Mouse (Mus musculus) MEL (cell line): ENCODE results near the gene Rnf123. TPM values are rescaled to one million over a fixed set of nuclear protein-coding genes. Genes with fewer than 3 reads are reported as not detected.

Experiments used
- DNase-seq: peaks from one replicate; pipeline ENCODE4 v3.0.0; 2011; ENCODE audit warnings: low read depth, low spot score
- H3K27ac ChIP-seq: 2 replicates; pipeline ENCODE4 v1.5.1; 2012; ENCODE audit warnings: low read depth, mild to moderate bottlenecking, control low read depth, low read length, moderate library complexity; ENCODE audit not compliant: control insufficient read depth
- H3K27me3 ChIP-seq, 2 experiments: fragments of 150-350 bp in 1 of 2; sonication (generic) in 1 of 2; 2 replicates each; pipeline ENCODE4 v1.6.1; 2012; ENCODE audit warnings: low read length in 2 of 2, mild to moderate bottlenecking in 2 of 2, improper control_type of control experiment in 1 of 2, moderate library complexity in 1 of 2; ENCODE audit not compliant: insufficient read depth in 2 of 2, control insufficient read depth in 1 of 2
- H3K36me3 ChIP-seq, 2 experiments: 2 replicates each; pipeline ENCODE4 v1.6.1; 2012 to 2014; ENCODE audit warnings: low read length in 2 of 2, improper control_type of control experiment in 1 of 2, inconsistent platforms in 1 of 2, mild to moderate bottlenecking in 1 of 2; ENCODE audit not compliant: insufficient read depth in 2 of 2, control insufficient read depth in 1 of 2
- H3K4me1 ChIP-seq, 2 experiments: fragments of 150-350 bp in 1 of 2; sonication (generic) in 1 of 2; 2 replicates each; pipeline ENCODE4 v1.6.1; 2012; ENCODE audit warnings: low read length in 2 of 2, improper control_type of control experiment in 1 of 2, mild to moderate bottlenecking in 1 of 2; ENCODE audit not compliant: insufficient read depth in 2 of 2, control insufficient read depth in 1 of 2
- H3K4me3 ChIP-seq, 2 experiments: fragments of 150-350 bp in 1 of 2; sonication (generic) in 1 of 2; 2 replicates each; pipeline ENCODE4 v1.5.1; 2012; ENCODE audit warnings: low read depth in 2 of 2, low read length in 2 of 2, mild to moderate bottlenecking in 2 of 2, moderate library complexity in 2 of 2, control low read depth in 1 of 2, improper control_type of control experiment in 1 of 2; ENCODE audit not compliant: control insufficient read depth in 1 of 2, insufficient read depth in 1 of 2
- H3K79me2 ChIP-seq: 2 replicates; pipeline ENCODE4 v1.6.1; 2012; ENCODE audit warnings: mild to moderate bottlenecking, low read length, moderate library complexity; ENCODE audit not compliant: control insufficient read depth, poor library complexity, insufficient read depth
- H3K9ac ChIP-seq: 2 replicates; pipeline ENCODE4 v1.6.1; 2012; ENCODE audit warnings: low read depth, mild to moderate bottlenecking, control low read depth, low read length, moderate library complexity; ENCODE audit not compliant: control insufficient read depth, poor library complexity, severe bottlenecking
- H3K9me3 ChIP-seq: fragments of 150-350 bp; sonication (generic); replicated peaks from 2 replicates; pipeline ENCODE4 v1.6.1; 2012; ENCODE audit warnings: mild to moderate bottlenecking, low read length, improper control_type of control experiment, moderate library complexity; ENCODE audit not compliant: insufficient read depth
- BHLHE40 ChIP-seq: IDR thresholded peaks from 2 replicates; pipeline ENCODE4 v1.6.1; 2012; ENCODE audit warnings: low read depth, mild to moderate bottlenecking, inconsistent platforms, low read length, improper control_type of control experiment, borderline replicate concordance
- CHD2 ChIP-seq: IDR thresholded peaks from 2 replicates; pipeline ENCODE4 v1.6.1; 2011; ENCODE audit warnings: low read length, improper control_type of control experiment
- ELF1 ChIP-seq: IDR thresholded peaks from 2 replicates; pipeline ENCODE4 v1.6.1; 2014; ENCODE audit warnings: low read depth, mild to moderate bottlenecking, inconsistent platforms, low read length, improper control_type of control experiment, moderate library complexity
- EP300 ChIP-seq, 2 experiments: IDR thresholded peaks; 2 replicates each; pipeline ENCODE4 v1.6.1; 2011; ENCODE audit warnings: improper control_type of control experiment in 2 of 2, low read length in 2 of 2, low read depth in 1 of 2, mild to moderate bottlenecking in 1 of 2
- ETS1 ChIP-seq: IDR thresholded peaks from 2 replicates; pipeline ENCODE4 v1.6.1; 2012; ENCODE audit warnings: low read depth, mild to moderate bottlenecking, inconsistent platforms, low read length, improper control_type of control experiment, moderate library complexity
- GATA1 ChIP-seq: IDR thresholded peaks from 2 replicates; pipeline ENCODE4 v1.6.1; 2011; ENCODE audit warnings: low read depth, low read length, improper control_type of control experiment
- HCFC1 ChIP-seq: IDR thresholded peaks from 2 replicates; pipeline ENCODE4 v1.6.1; 2012; ENCODE audit warnings: low read depth, mild to moderate bottlenecking, inconsistent platforms, low read length, improper control_type of control experiment, moderate library complexity
- JUND ChIP-seq: IDR thresholded peaks from 2 replicates; pipeline ENCODE4 v1.6.1; 2011; ENCODE audit warnings: low read depth, mild to moderate bottlenecking, improper control_type of control experiment, low read length
- KAT2A ChIP-seq: conservative IDR thresholded peaks from 2 replicates; pipeline ENCODE4 v1.6.1; 2012; ENCODE audit warnings: low read depth, low read length, improper control_type of control experiment, inconsistent platforms
- MAZ ChIP-seq: IDR thresholded peaks from 2 replicates; pipeline ENCODE4 v1.6.1; 2012; ENCODE audit warnings: low read depth, mild to moderate bottlenecking, inconsistent platforms, low read length, improper control_type of control experiment
- MEF2A ChIP-seq: IDR thresholded peaks from 2 replicates; pipeline ENCODE4 v1.6.1; 2014; ENCODE audit warnings: low read depth, mild to moderate bottlenecking, inconsistent platforms, low read length, improper control_type of control experiment; ENCODE audit not compliant: poor library complexity, insufficient replicate concordance, severe bottlenecking; ENCODE audit errors: extremely low read depth
- MXI1 ChIP-seq: IDR thresholded peaks from 2 replicates; pipeline ENCODE4 v1.6.1; 2011; ENCODE audit warnings: mild to moderate bottlenecking, low read depth, low read length, improper control_type of control experiment
- MYB ChIP-seq: IDR thresholded peaks from 2 replicates; pipeline ENCODE4 v1.6.1; 2011; ENCODE audit warnings: mild to moderate bottlenecking, low read depth, low read length, improper control_type of control experiment
- MYC ChIP-seq: IDR thresholded peaks from 2 replicates; pipeline ENCODE4 v1.6.1; 2011; ENCODE audit warnings: low read depth, mild to moderate bottlenecking, low read length, improper control_type of control experiment, moderate library complexity
- NELFE ChIP-seq: IDR thresholded peaks from 2 replicates; pipeline ENCODE4 v1.6.1; 2011; ENCODE audit warnings: low read depth, low read length, improper control_type of control experiment
- NRF1 ChIP-seq: IDR thresholded peaks from 2 replicates; pipeline ENCODE4 v1.6.1; 2014; ENCODE audit warnings: low read depth, mild to moderate bottlenecking, inconsistent platforms, low read length, improper control_type of control experiment, moderate library complexity; ENCODE audit not compliant: poor library complexity, insufficient read depth, severe bottlenecking
- POLR2A ChIP-seq, 2 experiments: IDR thresholded peaks; 2 replicates each; pipeline ENCODE4 v1.6.1; 2011 to 2012; ENCODE audit warnings: low read length in 2 of 2, mild to moderate bottlenecking in 2 of 2, control low read depth in 1 of 2, improper control_type of control experiment in 1 of 2, low read depth in 1 of 2, moderate library complexity in 1 of 2; ENCODE audit not compliant: control insufficient read depth in 1 of 2, insufficient read depth in 1 of 2, poor library complexity in 1 of 2
- POLR2AphosphoS2 ChIP-seq: IDR thresholded peaks from 2 replicates; pipeline ENCODE4 v1.6.1; 2011; ENCODE audit warnings: low read length, improper control_type of control experiment
- POLR2AphosphoS5 ChIP-seq: IDR thresholded peaks from 2 replicates; pipeline ENCODE4 v1.6.1; 2012; ENCODE audit warnings: low read depth, borderline replicate concordance, mild to moderate bottlenecking, inconsistent platforms, low read length, moderate library complexity, mixed read lengths
- RAD21 ChIP-seq: IDR thresholded peaks from 2 replicates; pipeline ENCODE4 v1.6.1; 2011; ENCODE audit warnings: mild to moderate bottlenecking, low read depth, low read length, improper control_type of control experiment
- RCOR1 ChIP-seq: IDR thresholded peaks from 2 replicates; pipeline ENCODE4 v1.6.1; 2012; ENCODE audit warnings: low read depth, mild to moderate bottlenecking, inconsistent platforms, low read length, improper control_type of control experiment
- SIN3A ChIP-seq: IDR thresholded peaks from 2 replicates; pipeline ENCODE4 v1.6.1; 2012; ENCODE audit warnings: low read length, improper control_type of control experiment, inconsistent platforms
- SMC3 ChIP-seq: IDR thresholded peaks from 2 replicates; pipeline ENCODE4 v1.6.1; 2011; ENCODE audit warnings: low read depth, low read length, improper control_type of control experiment
- TAL1 ChIP-seq: IDR thresholded peaks from 2 replicates; pipeline ENCODE4 v1.6.1; 2012; ENCODE audit warnings: mild to moderate bottlenecking, inconsistent platforms, low read length, moderate library complexity, mixed read lengths
- TBP ChIP-seq: IDR thresholded peaks from 2 replicates; pipeline ENCODE4 v1.8.0; 2011; ENCODE audit warnings: low read depth, low read length, improper control_type of control experiment
- TCF12 ChIP-seq: IDR thresholded peaks from 2 replicates; pipeline ENCODE4 v1.6.1; 2014; ENCODE audit warnings: low read depth, mild to moderate bottlenecking, inconsistent platforms, low read length, improper control_type of control experiment, moderate library complexity
- UBTF ChIP-seq: IDR thresholded peaks from 2 replicates; pipeline ENCODE4 v1.6.1; 2012; ENCODE audit warnings: low read depth, mild to moderate bottlenecking, inconsistent platforms, low read length, improper control_type of control experiment, moderate library complexity, borderline replicate concordance; ENCODE audit not compliant: insufficient read depth
- USF1 ChIP-seq: IDR thresholded peaks from 2 replicates; pipeline ENCODE4 v1.6.1; 2014; ENCODE audit warnings: low read depth, mild to moderate bottlenecking, inconsistent platforms, low read length, improper control_type of control experiment, moderate library complexity
- USF2 ChIP-seq, 2 experiments: IDR thresholded peaks; 2 replicates each; pipeline ENCODE4 v1.6.1; 2011 to 2012; ENCODE audit warnings: improper control_type of control experiment in 2 of 2, low read length in 2 of 2, borderline replicate concordance in 1 of 2, inconsistent platforms in 1 of 2, low read depth in 1 of 2, mild to moderate bottlenecking in 1 of 2; ENCODE audit not compliant: insufficient read depth in 1 of 2
- ZC3H11A ChIP-seq: IDR thresholded peaks from 2 replicates; pipeline ENCODE4 v1.6.1; 2012; ENCODE audit warnings: low read depth, mild to moderate bottlenecking, inconsistent platforms, low read length, improper control_type of control experiment
- ZMIZ1 ChIP-seq: IDR thresholded peaks from 2 replicates; pipeline ENCODE4 v1.6.1; 2012; ENCODE audit warnings: low read depth, mild to moderate bottlenecking, inconsistent platforms, low read length, improper control_type of control experiment, moderate library complexity
- ZNF384 ChIP-seq: IDR thresholded peaks from 2 replicates; pipeline ENCODE4 v1.6.1; 2012; ENCODE audit warnings: low read depth, mild to moderate bottlenecking, inconsistent platforms, low read length, improper control_type of control experiment
- polyA plus RNA-seq, 2 experiments: library from polyadenylated mRNA; stranded (reverse) in 1 of 2; unstranded in 1 of 2; fragments of >175 nt in 1 of 2; fragments of >200 nt in 1 of 2; gene quantifications; 2 replicates each; pipeline versions ENCODE4 v1.2.1 to v1.2.4; 2012; ENCODE audit warnings: low replicate concordance in 2 of 2, low read depth in 1 of 2; ENCODE audit not compliant: insufficient read length in 2 of 2, insufficient read depth in 1 of 2, missing spikeins in 1 of 2
- total RNA-seq: library from RNA; depleted of rRNA; stranded (reverse); fragments of 300-350 nt; gene quantifications from 2 replicates; pipeline ENCODE4 v1.2.3, GENCODE M21; 2012

Gene Rnf123
- total and polyA plus RNA-seq, 3 experiments: 28.5 to 74.8 TPM; not detected in 1

GRCm38 (mm10) chr9:108080168-108080567, 3.0 kb downstream of the Rnf123 start, which contains the start of gene Mst1:
Gene Mst1, plus strand, starts transcription at chr9:108080436.
- no peaks in the 10 kb centered on the region for H3K9me3 ChIP-seq
- H3K4me1 ChIP-seq: peaks cover 0 to 18% of the 10 kb centered on the region in 2 experiments; a peak in 2 of 4 replicates
- peak within 1 kb of the TSS; percentile 94 for H3K27ac ChIP-seq
- H3K4me3 ChIP-seq: peak within 1 kb of the TSS; percentile 75 to 92
- no peak for TF ChIP-seq GATA1
- TF ChIP-seq NRF1: no peak
- no peak; the same call in 1 of the 2 replicates for TF ChIP-seq ZMIZ1
- TF ChIP-seq HCFC1: peak; percentile 62; the same call in 1 of the 2 replicates
- no peak for TF ChIP-seq USF2 (IDR thresholded peaks at IDR 0.05; ENCODE audit: borderline replicate concordance in 1 of 2, insufficient read depth in 1 of 2, low read depth in 1 of 2, low read length in 2 of 2)
- no peak for TF ChIP-seq JUND
- TF ChIP-seq MYB: no peak
- no peak for TF ChIP-seq UBTF
- peak; percentile 52; the same call in 1 of the 2 replicates for TF ChIP-seq NELFE
- TF ChIP-seq ZC3H11A: no peak
- TF ChIP-seq BHLHE40: no peak
- no peak for TF ChIP-seq USF1
- no peak; the same call in none of the 2 replicates for TF ChIP-seq MXI1
- peak; percentile 62 for TF ChIP-seq ETS1
- no peak for TF ChIP-seq SMC3
- TF ChIP-seq POLR2A (IDR thresholded peaks at IDR 0.05; ENCODE audit: control insufficient read depth in 1 of 2, insufficient read depth in 1 of 2, low read depth in 1 of 2, low read length in 2 of 2, poor library complexity in 1 of 2): peak in 1 of 2 experiments; percentile 71; a peak in 2 of 4 replicates
- TF ChIP-seq TCF12: peak; percentile 39; the same call in 1 of the 2 replicates
- no peak for TF ChIP-seq KAT2A
- TF ChIP-seq RAD21: no peak
- no peak for TF ChIP-seq CHD2
- TF ChIP-seq RCOR1: no peak
- no peak for TF ChIP-seq POLR2AphosphoS5
- TF ChIP-seq TAL1: no peak
- peak; percentile 68; the same call in 1 of the 2 replicates for TF ChIP-seq TBP
- TF ChIP-seq EP300 (IDR thresholded peaks at IDR 0.05; ENCODE audit: low read depth in 1 of 2, low read length in 2 of 2): no peak
- no peak for TF ChIP-seq ZNF384
- TF ChIP-seq ELF1: peak; percentile 81
- TF ChIP-seq MEF2A: no peak
- TF ChIP-seq SIN3A: no peak; the same call in 1 of the 2 replicates
- no peak for TF ChIP-seq POLR2AphosphoS2
- peak; percentile 28; the same call in 1 of the 2 replicates for TF ChIP-seq MYC
- TF ChIP-seq MAZ: no peak
- TF ChIP-seq, all 39 proteins: peak for 8
- Histone ChIP-seq H3K36me3 (peaks cover 2 to 9% of the 10 kb centered on the region in 2 experiments; a peak in 3 of 4 replicates), H3K9ac (peak within 1 kb of the TSS; percentile 86), H3K27me3 (no peaks in the 10 kb centered on the region), H3K79me2 (peaks cover 7% of the 10 kb centered on the region)
- peak; percentile 95 for DNase-seq
